Mouse (Mus musculus) bone marrow, adult 2 months (tissue): ENCODE measurements around the gene Hopx. TPM values are rescaled to one million over a fixed set of nuclear protein-coding genes. Genes with fewer than 3 reads are reported as not detected.

ENCODE experiments used
- H3K27ac ChIP-seq: fragments of 200-500 bp; 2 replicates; pipeline ENCODE4 v1.5.1; 2012; ENCODE audit warnings: low read depth, mild to moderate bottlenecking, control low read depth, inconsistent platforms, low read length; ENCODE audit not compliant: control insufficient read depth, poor library complexity, insufficient read depth
- H3K4me1 ChIP-seq: fragments of 200-500 bp; 2 replicates; pipeline ENCODE4 v1.6.1; 2011; ENCODE audit warnings: low read length; ENCODE audit not compliant: control insufficient read depth, insufficient read depth
- H3K4me3 ChIP-seq: fragments of 200-500 bp; replicated peaks from 2 replicates; pipeline ENCODE3; 2011; ENCODE audit warnings: mild to moderate bottlenecking, low read depth, low read length, control low read depth; ENCODE audit not compliant: control insufficient read depth
- CTCF ChIP-seq: fragments of 200-500 bp; IDR thresholded peaks from 2 replicates; pipeline ENCODE4 v1.5.1; 2011; ENCODE audit warnings: low read length, control low read depth; ENCODE audit not compliant: control insufficient read depth, insufficient read depth
- POLR2A ChIP-seq: fragments of 200-500 bp; IDR thresholded peaks from 2 replicates; pipeline ENCODE4 v1.6.1; 2011; ENCODE audit warnings: low read depth, mild to moderate bottlenecking, control low read depth, low read length, borderline replicate concordance; ENCODE audit not compliant: control insufficient read depth
- WGBS: fragments of 180-500 bp; shearing (Covaris S2); methylation state at CpG from one replicate; pipeline ENCODE4 v1.1.7; 2018; 5-methylcytosine and 5-hydroxymethylcytosine counted together
- polyA plus RNA-seq: library from polyadenylated mRNA; stranded (reverse); fragments of >200 nt; gene quantifications from 2 replicates; pipeline ENCODE4 v1.2.4, GENCODE M21; 2011; ENCODE audit warnings: low replicate concordance; ENCODE audit not compliant: missing spikeins, insufficient read depth, insufficient read length

Hopx gene
- polyA plus RNA-seq, 1 experiment: 8.3 TPM

- Histone ChIP-seq H3K27ac (no peak overlapping the region), H3K4me1 (no peaks in the 10 kb centered on the region; the same call in 1 of the 2 replicates), H3K4me3 (no peak overlapping the region)
- TF ChIP-seq POLR2A (no peak), CTCF (no peak)
- WGBS: 84% methylated on average over 4 of the region's 4 CpGs
These were observed 21.8 kb upstream of the Hopx start for GRCm38 (mm10) chr5:77136684-77137224.

DNA sequence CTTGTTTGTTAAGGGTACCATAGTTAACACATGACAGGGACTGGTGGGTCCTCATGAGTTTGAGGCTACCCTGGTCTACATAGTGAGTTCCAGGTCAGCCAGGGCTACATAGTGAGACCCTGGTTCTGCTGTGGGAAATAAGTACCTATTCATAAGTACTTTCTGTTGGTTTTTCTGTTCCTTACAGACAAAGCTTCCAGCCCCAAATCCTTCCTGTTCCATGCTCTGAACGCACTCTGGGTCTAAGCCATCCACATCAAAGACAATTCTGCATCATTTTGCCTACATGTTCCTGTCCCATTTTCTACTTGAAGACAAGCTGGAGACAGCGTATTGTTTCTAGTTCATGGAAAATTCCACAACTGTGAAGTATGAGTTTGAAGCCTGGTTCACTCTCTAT is 20.0 kb upstream of the Hopx start:
- Histone ChIP-seq H3K27ac (no peak overlapping the region), H3K4me3 (no peak overlapping the region), H3K4me1 (no peaks in the 10 kb centered on the region; the same call in 1 of the 2 replicates)
- TF ChIP-seq CTCF: no peak
- no peak for TF ChIP-seq POLR2A
- 91% methylated on average over 2 of the region's 2 CpGs for WGBS

DNA sequence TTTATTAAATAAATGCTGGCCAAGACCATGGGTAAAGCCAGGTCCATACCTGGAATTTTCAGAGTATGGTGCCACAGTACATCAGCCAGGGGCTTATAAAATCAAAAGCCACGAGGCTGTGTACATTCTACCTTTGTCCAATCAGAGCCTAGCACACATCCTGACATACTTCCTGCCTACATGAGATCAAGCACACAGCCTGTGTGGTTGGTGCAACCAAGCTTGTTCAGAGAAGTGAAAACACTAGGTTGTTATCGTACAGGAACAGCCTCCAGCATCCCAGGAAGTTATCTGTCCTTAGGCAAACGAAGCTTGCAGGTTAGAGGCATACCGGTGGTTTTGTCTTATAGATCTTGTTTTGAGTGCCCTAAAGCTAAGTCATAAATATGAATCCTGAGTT is 19.5 kb upstream of the Hopx start:
- no peak for TF ChIP-seq CTCF
- TF ChIP-seq POLR2A: no peak
- Histone ChIP-seq H3K4me1 (no peaks in the 10 kb centered on the region; the same call in 1 of the 2 replicates), H3K4me3 (no peak overlapping the region), H3K27ac (no peak overlapping the region)
- 6% methylated on average over 4 of the region's 4 CpGs for WGBS

DNA sequence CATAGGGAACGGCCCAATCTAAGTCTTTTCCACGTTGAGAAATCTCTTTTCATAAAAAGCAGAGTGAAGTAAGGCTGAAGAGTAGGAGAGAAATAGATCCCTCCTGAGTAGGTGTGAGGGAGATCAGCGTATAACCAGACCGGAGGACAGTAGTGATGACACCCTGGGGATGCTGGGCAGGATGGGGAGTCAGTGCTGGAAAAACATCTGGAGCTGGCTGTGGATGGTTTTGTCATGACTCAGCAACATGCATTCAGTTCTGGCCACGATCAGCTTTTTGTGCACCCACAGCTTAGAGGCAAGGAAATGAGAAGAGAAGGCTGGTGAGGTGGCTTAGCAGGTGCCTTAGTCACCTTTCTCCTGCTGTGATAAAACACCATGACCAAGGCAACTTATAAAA is 19.0 kb upstream of the Hopx start:
- no peak overlapping the region for H3K4me3 ChIP-seq
- H3K27ac ChIP-seq: no peak overlapping the region
- H3K4me1 ChIP-seq: no peaks in the 10 kb centered on the region; the same call in 1 of the 2 replicates
- 70% methylated on average over 5 of the region's 5 CpGs for WGBS
- TF ChIP-seq CTCF: no peak
- no peak for TF ChIP-seq POLR2A

- H3K4me1 ChIP-seq: no peaks in the 10 kb centered on the region; the same call in 1 of the 2 replicates
- TF ChIP-seq POLR2A (no peak), CTCF (no peak)
- no peak overlapping the region for H3K27ac ChIP-seq
- H3K4me3 ChIP-seq: no peak overlapping the region
- WGBS: 76% methylated on average over 2 of the region's 2 CpGs
These were observed 17.7 kb upstream of the Hopx start for GRCm38 (mm10) chr5:77132457-77133135.

DNA sequence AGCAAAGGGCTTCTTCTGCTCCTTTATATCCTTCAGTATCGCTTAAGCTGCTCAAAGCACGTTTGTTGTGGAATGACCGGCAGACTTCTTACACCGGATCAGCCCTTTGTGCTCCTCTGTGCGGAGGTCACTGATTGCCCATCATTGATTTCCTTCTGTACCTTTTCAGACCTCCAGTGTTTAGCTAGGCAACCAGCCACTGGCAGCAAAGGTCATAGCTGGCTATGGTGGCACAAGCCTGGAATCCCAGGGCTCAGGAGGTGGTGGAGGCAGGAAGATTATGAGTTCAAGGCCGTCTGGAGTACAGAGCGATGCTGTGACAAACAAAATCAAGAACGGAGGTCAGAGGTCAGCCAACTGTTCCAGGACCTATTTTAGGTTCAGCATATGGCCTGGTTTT is 17.0 kb upstream of the Hopx start:
- H3K27ac ChIP-seq: no peak overlapping the region
- WGBS: 91% methylated on average over 8 of the region's 8 CpGs
- no peaks in the 10 kb centered on the region; the same call in 1 of the 2 replicates for H3K4me1 ChIP-seq
- no peak overlapping the region for H3K4me3 ChIP-seq
- no peak for TF ChIP-seq CTCF
- TF ChIP-seq POLR2A: no peak

DNA sequence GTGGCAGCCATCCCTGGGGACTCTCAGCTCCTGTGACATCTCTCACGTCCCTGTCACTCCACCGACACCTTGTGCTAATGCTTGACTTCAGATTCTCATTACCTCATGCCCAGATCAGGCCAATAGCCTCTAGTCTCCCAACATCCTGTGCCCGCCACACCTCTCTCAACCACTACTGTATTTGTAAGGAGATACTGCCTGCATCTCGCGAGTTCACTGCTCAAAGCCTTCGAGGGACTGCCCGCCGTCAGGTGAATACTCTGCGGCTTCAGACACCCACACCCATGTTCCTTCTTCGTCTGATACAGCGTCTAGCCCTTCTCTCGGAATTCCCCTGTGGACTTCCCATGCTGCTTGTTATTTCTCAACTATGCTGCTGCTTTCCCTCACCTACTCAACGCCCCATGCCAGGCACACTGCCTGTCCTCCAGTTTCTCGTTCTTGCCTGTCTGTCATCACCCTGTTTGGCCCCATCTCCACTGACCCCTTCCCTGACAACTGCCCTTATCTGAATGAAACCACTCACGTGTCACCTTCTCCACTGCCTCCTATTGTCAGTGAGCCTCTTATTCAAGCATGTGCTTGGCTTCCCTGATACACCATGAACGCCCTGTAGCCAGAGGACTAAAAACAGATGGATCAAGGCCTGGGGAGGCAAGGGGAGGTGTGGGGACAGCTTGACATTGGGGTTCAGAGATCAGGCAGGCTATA is 15.5 kb upstream of the Hopx start:
- no peak for TF ChIP-seq CTCF
- TF ChIP-seq POLR2A: no peak
- Histone ChIP-seq H3K4me3 (no peak overlapping the region), H3K4me1 (no peaks in the 10 kb centered on the region; the same call in 1 of the 2 replicates), H3K27ac (no peak overlapping the region)
- WGBS: 82% methylated on average over 16 of the region's 16 CpGs

DNA sequence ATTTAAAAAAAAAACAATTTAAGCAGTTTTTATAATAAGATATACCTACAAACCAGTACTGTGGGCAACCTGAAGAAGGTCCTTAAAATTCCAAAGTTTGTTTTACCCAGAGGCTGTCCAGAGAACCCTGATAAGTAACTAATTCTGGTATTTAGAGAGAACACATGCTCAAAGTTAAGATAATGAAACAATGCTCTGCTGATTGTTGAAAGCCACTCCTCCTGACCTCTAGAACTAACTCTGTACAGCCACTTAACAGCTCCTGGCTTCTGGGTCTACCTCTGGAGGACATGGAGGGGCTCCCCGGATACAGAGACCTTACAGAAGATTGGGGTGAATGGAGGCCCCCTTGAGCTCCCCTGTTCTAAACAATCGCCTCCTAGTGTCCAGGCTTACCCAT is 15.0 kb upstream of the Hopx start:
- 69% methylated on average over 2 of the region's 2 CpGs for WGBS
- TF ChIP-seq POLR2A (no peak), CTCF (no peak)
- no peaks in the 10 kb centered on the region; the same call in 1 of the 2 replicates for H3K4me1 ChIP-seq
- H3K27ac ChIP-seq: no peak overlapping the region
- H3K4me3 ChIP-seq: no peak overlapping the region

- no peak overlapping the region for H3K4me3 ChIP-seq
- 88% methylated on average over 4 of the region's 4 CpGs for WGBS
- H3K4me1 ChIP-seq: peaks cover 2% of the 10 kb centered on the region
- TF ChIP-seq CTCF (no peak), POLR2A (no peak)
- H3K27ac ChIP-seq: no peak overlapping the region
These were observed 13.9 kb upstream of the Hopx start for GRCm38 (mm10) chr5:77128854-77129253.
